Mouse (Mus musculus): ENCODE measurements around the gene Cntn4. TPM values are rescaled to one million over a fixed set of nuclear protein-coding genes. Genes with fewer than 3 reads are reported as not detected.

The Cntn4 gene
- polyA plus RNA-seq, 1 experiment: not detected

GRCm38 (mm10) chr6:106458166-106458565 lies 780.7 kb downstream of the Cntn4 start:
- TF ChIP-seq GATA1 (IDR thresholded peaks at IDR 0.05; ENCODE audit: low read length): no peak

GRCm38 (mm10) chr6:106462403-106462802 lies 784.9 kb downstream of the Cntn4 start:
- no peak for TF ChIP-seq GATA1 (IDR thresholded peaks at IDR 0.05; ENCODE audit: low read length)

- no peak for TF ChIP-seq GATA1 (IDR thresholded peaks at IDR 0.05; ENCODE audit: low read length)
Observed at GRCm38 (mm10) chr6:106463857-106464256, 786.4 kb downstream of the Cntn4 start.

DNA sequence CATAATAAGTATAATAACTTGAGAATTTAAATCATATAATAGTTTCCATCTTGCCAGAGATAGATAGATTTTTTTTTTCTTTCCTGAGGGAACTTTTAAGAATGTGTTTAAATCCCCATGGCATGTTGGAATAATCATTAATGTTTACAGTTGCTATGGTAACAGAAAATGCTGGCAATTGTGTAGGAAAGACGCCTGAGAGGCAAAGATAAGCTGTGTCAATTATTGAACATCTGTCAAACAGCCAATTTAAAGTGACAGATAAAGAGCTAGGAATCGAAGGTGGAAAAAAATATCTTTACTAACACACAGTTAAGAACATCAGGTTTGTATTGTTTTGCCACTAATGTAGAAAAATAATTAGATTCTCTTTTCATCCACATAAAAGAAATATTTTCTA lies 788.3 kb downstream of the Cntn4 start:
- no peak for TF ChIP-seq GATA1 (IDR thresholded peaks at IDR 0.05; ENCODE audit: low read length)

DNA sequence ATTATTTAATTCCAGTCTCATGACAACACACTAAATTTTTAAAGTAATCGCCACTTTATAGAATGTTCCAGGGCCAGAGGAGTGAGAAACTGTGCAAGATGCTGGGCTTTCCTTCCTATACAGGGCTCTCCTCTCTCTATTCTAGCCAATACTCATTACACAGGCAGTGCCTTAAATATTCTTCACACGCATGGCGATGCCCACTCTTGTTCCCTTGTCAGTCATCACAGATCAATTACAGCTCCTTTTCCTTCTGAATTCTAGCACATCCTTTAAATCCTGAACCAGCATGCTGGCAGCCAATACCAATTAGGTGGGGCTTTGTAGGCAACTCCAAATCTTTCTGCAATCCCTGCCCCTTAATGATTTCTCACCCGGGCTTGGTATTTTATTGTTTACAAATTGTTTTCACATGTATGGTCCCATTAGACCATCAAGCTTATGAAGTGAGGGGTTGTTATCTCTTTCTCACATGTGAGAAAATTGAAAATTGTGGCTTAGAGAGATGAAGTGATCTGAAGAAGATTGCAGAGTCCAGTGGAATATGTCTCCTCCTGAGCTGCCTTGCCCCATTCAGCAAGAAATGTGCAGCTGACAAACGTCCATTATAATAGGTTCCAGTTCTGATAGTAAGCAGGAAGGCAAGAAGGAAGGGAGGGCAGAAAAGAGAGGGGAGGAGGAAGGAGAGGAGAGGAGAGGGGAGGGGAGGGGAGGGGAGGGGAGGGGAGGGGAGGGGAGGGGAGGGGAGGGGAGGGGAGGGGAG lies 789.0 kb downstream of the Cntn4 start:
- no peak for TF ChIP-seq GATA1 (IDR thresholded peaks at IDR 0.05; ENCODE audit: low read length)

- no peak for TF ChIP-seq GATA1 (IDR thresholded peaks at IDR 0.05; ENCODE audit: low read length)
Observed at GRCm38 (mm10) chr6:106471840-106472608, 794.6 kb downstream of the Cntn4 start.

- no peak for TF ChIP-seq GATA1 (IDR thresholded peaks at IDR 0.05; ENCODE audit: low read length)
Observed at GRCm38 (mm10) chr6:106473871-106474270, 796.4 kb downstream of the Cntn4 start.

DNA sequence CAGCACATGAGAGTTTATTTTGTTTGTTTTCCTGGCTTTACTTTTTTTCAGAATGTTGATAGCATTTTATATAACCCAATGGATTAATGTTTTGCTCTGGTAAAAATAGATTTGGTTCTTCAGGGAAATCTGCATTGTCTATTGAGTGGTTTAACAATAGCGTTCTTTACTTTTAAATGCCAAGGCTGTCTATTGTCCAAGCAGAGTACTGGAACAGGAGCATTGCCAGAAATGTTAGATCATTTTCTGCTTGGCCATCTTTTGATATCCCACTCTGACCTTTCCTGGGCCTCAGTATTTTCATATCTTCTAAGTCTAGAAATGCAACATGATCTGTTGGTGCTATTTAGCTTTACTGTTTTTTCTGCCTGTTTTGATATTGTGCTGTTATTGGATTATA lies 804.1 kb downstream of the Cntn4 start:
- no peak for TF ChIP-seq GATA1 (IDR thresholded peaks at IDR 0.05; ENCODE audit: low read length)

- TF ChIP-seq GATA1 (IDR thresholded peaks at IDR 0.05; ENCODE audit: low read length): no peak
Observed at GRCm38 (mm10) chr6:106496303-106496702, 818.8 kb downstream of the Cntn4 start.

DNA sequence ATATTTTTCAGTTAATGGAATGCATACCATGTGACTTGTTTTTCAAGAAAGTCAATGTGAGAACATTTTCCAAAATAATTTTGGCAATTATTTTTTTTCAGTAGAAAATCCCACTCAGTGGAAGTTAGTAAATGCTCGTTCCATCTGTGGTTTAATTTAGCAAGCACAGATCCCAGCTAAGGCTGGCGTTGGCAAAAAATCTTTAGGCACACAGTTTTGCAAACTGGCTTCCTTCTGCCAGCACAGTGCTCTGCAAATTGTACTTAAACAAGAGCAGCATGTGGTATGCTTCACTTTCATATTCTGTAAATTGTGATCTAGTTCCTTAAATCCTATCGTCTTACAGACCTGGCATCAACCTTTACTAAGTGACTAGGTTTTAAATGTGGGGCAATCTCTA lies 821.7 kb downstream of the Cntn4 start:
- no peak for TF ChIP-seq GATA1 (IDR thresholded peaks at IDR 0.05; ENCODE audit: low read length)

DNA sequence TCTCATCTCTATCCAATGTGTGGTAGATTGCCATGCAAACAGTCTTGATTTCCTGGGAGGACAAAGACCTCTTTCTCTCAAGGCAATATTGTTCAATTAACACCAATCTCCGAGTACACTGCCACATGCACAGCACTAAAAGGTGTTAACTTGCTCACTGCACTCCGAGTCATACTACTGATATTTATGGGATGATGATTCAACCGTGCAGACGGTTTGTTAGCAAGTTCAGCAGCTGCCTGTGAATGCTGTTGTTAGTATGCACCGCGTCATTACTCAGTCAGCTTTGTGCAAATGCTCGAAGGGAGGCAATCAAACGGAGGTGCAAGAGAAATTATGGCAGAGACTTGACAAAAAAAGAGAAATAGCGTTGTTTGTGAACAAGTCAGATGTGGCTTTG lies 826.5 kb downstream of the Cntn4 start:
- TF ChIP-seq GATA1 (IDR thresholded peaks at IDR 0.05; ENCODE audit: low read length): no peak

DNA sequence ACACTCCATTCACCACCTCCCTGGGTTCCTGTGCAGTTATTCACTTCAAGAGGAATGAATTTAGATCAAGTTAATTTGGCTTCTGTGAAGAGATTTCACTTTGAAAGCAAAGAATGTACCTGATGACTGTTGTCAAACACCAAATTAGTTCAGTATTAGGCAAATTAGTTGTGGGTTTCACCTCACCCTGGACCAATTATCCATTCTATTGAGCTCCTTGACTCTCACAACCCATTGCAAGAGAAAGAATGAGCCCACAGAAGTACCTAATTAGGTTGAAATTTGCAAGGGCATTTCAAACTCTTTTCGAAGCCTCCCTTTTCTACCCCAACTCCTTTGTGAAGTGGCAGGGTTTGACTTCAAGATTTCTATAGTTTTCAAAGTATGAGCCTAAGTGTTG lies 842.9 kb downstream of the Cntn4 start:
- TF ChIP-seq GATA1 (IDR thresholded peaks at IDR 0.05; ENCODE audit: low read length): no peak

- TF ChIP-seq GATA1 (IDR thresholded peaks at IDR 0.05; ENCODE audit: low read length): no peak
Observed at GRCm38 (mm10) chr6:106543500-106543899, 866.0 kb downstream of the Cntn4 start.

GRCm38 (mm10) chr6:106561649-106562048 lies 884.2 kb downstream of the Cntn4 start:
- no peak for TF ChIP-seq GATA1 (IDR thresholded peaks at IDR 0.05; ENCODE audit: low read length)

- no peak for TF ChIP-seq GATA1 (IDR thresholded peaks at IDR 0.05; ENCODE audit: low read length)
Observed at GRCm38 (mm10) chr6:106565316-106565715, 887.9 kb downstream of the Cntn4 start.

- TF ChIP-seq GATA1 (IDR thresholded peaks at IDR 0.05; ENCODE audit: low read length): no peak
Observed at GRCm38 (mm10) chr6:106565769-106566459, 888.5 kb downstream of the Cntn4 start.

Data from G1E-ER4 (cell line).